Mouse (Mus musculus) layer of hippocampus, postnatal 10 days (tissue): ENCODE data around the gene Pdzph1. TPM values are rescaled to one million over a fixed set of nuclear protein-coding genes. Genes with fewer than 3 reads are reported as not detected.

Source experiments
- DNase-seq, 2 experiments: peaks; one replicate each; pipeline ENCODE4 v3.0.0; 2021; ENCODE audit warnings: low spot score in 2 of 2
- long read RNA-seq: library from polyadenylated mRNA; stranded (forward); transcript quantifications from one replicate; pipeline ENCODE4 v2.0.0, GENCODE M21; 2023
- total RNA-seq, 2 experiments: library from RNA; stranded (reverse); gene quantifications; 2 replicates each; pipeline ENCODE4 v1.2.3; 2021

The Pdzph1 gene
- 1 to 10 TPM; 1.1 to 1.7 TPM for total RNA-seq
- long read RNA-seq: 0 reads

- no peak for DNase-seq
These were observed at the start of gene Pdzph1 for GRCm38 (mm10) chr17:58991275-58991674. Gene Pdzph1, minus strand, starts transcription at chr17:58991375.

- peak; percentile 13 to 48 for DNase-seq
These were observed 48.6 kb upstream of the Pdzph1 start for GRCm38 (mm10) chr17:59039754-59040153.

GRCm38 (mm10) chr17:59033445-59033844 lies 42.3 kb upstream of the Pdzph1 start:
- DNase-seq: no peak

- no peak for DNase-seq
These were observed 35.2 kb upstream of the Pdzph1 start for GRCm38 (mm10) chr17:59026336-59026735.

GRCm38 (mm10) chr17:59024502-59024901 lies 33.3 kb upstream of the Pdzph1 start:
- DNase-seq: no peak

GRCm38 (mm10) chr17:59023971-59024370 lies 32.8 kb upstream of the Pdzph1 start:
- DNase-seq: no peak

- no peak for DNase-seq
These were observed 27.5 kb upstream of the Pdzph1 start for GRCm38 (mm10) chr17:59018666-59019065.

- DNase-seq: peak; percentile 53 to 65
These were observed 21.9 kb upstream of the Pdzph1 start, which contains the start of gene Nudt12 for GRCm38 (mm10) chr17:59013091-59013459. Gene Nudt12, minus strand, starts transcription at chr17:59013372.

- DNase-seq: no peak
These were observed 21.4 kb upstream of the Pdzph1 start for GRCm38 (mm10) chr17:59012421-59013090.

- DNase-seq: no peak
These were observed 20.6 kb upstream of the Pdzph1 start for GRCm38 (mm10) chr17:59011546-59012307.

GRCm38 (mm10) chr17:58973237-58973636 lies 17.9 kb downstream of the Pdzph1 start:
- no peak for DNase-seq

- peak; percentile 37 to 38 for DNase-seq
These were observed 31.3 kb downstream of the Pdzph1 start for GRCm38 (mm10) chr17:58959905-58960304.

- DNase-seq: no peak
These were observed 34.1 kb downstream of the Pdzph1 start for GRCm38 (mm10) chr17:58957055-58957454.

- DNase-seq: no peak
These were observed 48.0 kb downstream of the Pdzph1 start for GRCm38 (mm10) chr17:58943015-58943822.

- DNase-seq: no peak
These were observed 52.6 kb downstream of the Pdzph1 start for GRCm38 (mm10) chr17:58938598-58938997.

- DNase-seq: no peak
These were observed 53.6 kb downstream of the Pdzph1 start for GRCm38 (mm10) chr17:58937533-58937932.

- DNase-seq: no peak
These were observed 58.2 kb downstream of the Pdzph1 start for GRCm38 (mm10) chr17:58932983-58933280.

- DNase-seq: no peak
These were observed 58.7 kb downstream of the Pdzph1 start for GRCm38 (mm10) chr17:58932279-58932982.

GRCm38 (mm10) chr17:58924754-58925546 lies 66.2 kb downstream of the Pdzph1 start:
- no peak for DNase-seq

- DNase-seq: no peak
These were observed 67.2 kb downstream of the Pdzph1 start for GRCm38 (mm10) chr17:58923901-58924476.
